Mouse (Mus musculus): ENCODE measurements around the gene Lif. TPM values are rescaled to one million over a fixed set of nuclear protein-coding genes. Genes with fewer than 3 reads are reported as not detected.

The Lif gene
- under 1 TPM; 0.47 to 0.77 TPM for total RNA-seq (2021)
- long read RNA-seq, experiment 1, partial matches to known transcripts: 0 of 1 reads
- long read RNA-seq, experiment 1, other reads (novel, unspliced or antisense): 1 of 1 reads
- long read RNA-seq, experiment 2, partial matches to known transcripts: 0 of 3 reads
- long read RNA-seq, experiment 2, other reads (novel, unspliced or antisense): 2 of 3 reads

DNA sequence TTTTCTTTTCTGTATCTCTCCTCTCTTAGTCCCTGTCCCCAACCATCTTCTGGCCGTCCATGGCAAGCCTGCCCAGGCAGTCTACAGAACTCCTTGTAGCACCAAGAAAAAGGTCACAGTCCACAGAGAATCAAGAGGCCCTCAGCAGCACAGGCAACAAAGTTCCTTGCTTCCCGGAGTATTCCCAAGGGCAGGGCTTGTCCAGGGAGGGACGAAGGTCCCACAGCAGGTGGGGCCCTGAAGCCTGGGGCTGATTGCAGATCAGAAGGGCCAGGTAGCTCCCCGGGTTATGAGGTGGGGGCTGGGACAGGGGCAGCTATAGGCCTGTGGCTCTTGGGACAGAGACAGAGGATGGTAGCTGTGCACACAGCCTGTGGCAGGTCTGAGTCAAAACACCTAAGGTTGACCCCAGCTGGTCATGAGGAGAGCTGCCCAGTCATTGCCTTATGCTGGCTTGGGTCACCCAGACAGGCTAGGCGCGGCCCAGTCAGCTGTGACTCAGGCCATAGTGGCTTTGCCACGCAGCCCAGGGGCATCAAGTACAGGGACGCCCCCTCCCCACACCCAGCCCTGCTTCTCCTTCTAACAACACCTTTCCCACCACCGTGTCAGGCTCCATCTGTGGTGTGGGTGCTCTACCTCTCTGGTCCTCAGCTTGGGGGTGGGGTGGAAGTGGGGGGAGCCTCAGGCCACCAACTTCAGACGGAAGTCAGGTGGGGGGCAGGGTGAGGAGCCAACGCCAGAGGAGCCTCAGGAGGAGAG, at the start of gene Lif:
Gene Lif, plus strand, starts transcription at position 712 of the 762 bp plus-strand sequence.
- DNase-seq: peak; percentile 5

GRCm38 (mm10) chr11:4207655-4208054, 49.7 kb upstream of the Lif start:
- no peak for DNase-seq

DNA sequence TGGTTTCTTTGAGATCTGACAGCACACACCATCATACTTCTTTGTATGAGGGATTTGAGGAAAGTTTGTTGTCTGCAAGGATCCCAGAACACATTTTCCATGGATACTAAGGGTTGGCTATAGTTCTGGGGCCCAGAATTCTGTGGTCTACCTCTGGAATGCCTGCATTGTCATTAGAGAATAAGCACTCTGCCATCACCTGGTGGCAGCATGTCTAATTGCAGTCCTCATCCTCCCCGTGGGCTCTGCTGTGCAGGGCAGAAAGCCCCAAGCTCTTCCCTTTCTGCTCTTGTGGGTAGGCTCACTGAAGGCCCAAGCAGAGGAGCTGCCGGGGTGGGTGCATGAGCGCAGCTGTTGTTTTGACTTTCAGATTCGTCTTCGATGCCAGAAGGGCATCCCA, 47.8 kb upstream of the Lif start:
- no peak for DNase-seq

- DNase-seq: no peak
Observed at GRCm38 (mm10) chr11:4210786-4211185, 46.6 kb upstream of the Lif start.

- DNase-seq: no peak
Observed at GRCm38 (mm10) chr11:4213107-4213506, 44.2 kb upstream of the Lif start.

DNA sequence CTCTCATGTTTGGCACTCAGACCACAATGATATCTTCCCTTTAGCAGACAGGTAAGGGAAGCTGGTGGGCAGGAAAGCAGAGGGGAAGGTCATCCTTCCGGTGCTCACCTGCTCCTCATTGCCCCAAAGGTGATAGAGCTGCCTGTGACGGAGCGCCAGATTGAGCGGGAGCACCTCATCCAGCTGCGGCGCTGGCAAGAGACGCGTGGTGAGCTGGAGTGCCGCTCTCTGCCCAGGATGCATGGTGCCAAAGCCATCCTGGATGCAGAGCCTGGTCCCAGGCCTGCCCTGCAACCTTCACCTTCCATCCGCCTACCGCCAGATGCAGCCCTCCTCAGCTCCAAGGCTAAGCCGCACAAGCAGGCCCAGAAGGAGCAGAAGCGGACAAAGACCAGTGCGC, 42.8 kb upstream of the Lif start:
- DNase-seq: no peak

DNA sequence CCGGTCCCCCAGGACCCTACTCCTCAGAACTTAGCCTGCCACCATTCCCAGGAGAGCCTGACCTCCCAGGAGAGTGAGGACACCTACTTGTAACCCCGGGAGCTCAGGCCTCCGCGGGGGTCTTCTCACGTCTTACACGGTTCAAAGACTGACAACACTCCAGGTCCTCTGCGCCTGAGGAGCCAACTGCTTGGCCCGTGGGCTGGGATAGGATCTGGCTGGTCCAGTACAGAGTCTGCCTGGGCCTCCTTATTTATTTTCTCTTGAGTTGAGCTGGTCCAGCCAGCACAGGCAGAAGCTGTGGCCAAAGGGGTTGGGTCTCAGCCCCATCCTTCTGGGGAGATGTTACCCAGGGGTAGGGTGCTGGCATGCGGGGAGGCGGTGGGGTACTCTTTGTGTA, 42.3 kb upstream of the Lif start:
- no peak for DNase-seq

DNA sequence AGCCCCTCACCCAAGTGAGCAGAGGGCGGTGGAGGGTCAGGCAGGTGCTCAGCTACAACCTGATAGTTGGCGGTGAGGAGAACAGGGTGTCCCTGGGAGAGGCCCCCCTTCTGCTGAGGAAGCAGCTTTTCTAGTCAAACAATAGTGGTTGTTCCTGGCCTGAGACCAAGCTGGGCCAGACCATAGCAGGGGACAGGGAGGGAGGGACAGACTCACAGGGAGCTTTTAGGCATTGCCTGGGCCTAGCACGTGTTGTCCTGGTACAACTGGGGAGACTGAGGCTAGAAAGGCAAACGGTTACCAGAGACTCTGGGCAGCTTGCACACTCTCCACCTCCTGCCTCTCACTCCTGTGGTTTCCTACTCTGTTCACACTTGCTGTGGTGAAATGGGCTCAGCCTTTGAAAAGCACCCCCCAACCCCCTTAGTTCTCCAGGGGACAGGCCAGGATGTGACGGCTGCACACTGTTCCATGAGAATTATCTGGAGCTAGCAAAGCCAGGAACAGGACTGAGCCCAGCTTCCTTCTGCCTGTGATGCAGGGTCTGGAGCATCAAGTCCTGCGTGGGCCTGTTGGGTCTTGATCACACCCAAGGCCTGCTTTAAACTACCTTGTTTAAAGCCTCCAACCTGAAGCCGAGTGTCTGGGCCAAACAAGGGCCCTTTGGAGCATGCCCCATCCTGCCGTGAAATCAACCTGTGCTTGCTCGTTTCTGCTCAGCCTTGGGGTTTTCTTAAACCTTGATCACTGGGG, 40.9 kb upstream of the Lif start:
- DNase-seq: no peak

DNA sequence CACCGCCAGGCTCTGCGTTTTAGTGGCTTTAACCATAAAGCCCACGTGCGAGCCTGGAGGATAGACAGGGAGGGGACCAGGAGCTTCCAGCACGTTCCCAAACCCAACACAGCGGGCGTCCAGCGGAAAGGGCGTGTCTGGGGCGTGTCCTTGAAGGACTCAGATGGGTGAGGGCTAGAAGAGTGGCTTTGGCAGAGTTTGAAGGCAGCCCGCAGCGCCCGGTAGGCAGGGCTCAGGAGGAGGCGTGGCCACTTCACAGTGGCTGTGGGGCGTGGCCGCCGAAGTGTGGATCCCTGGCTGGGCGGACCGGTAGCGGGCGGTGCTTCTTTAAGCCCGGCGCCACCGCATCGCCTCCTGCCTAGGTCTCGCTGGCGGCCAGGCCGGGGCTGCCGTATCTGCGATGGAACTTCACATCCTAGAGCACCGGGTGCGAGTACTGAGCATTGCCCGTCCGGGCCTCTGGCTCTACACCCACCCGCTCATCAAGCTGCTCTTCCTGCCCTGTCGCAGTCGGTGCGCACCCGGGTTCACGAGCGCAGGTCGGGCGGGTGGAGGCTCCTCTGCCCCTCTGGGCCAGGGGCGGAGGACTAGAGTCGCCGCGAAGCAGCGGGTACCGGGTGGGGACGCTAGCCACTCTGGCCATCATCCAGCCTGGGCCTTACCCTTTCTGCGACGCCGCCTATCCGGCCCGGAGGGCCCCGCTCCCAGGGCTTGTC, 39.3 kb upstream of the Lif start, which contains the start of gene Castor1:
Gene Castor1, plus strand, starts transcription at position 312 of the 716 bp plus-strand sequence.
- peak; percentile 77 for DNase-seq

- no peak for DNase-seq
Observed at GRCm38 (mm10) chr11:4218637-4219036, 38.7 kb upstream of the Lif start.

DNA sequence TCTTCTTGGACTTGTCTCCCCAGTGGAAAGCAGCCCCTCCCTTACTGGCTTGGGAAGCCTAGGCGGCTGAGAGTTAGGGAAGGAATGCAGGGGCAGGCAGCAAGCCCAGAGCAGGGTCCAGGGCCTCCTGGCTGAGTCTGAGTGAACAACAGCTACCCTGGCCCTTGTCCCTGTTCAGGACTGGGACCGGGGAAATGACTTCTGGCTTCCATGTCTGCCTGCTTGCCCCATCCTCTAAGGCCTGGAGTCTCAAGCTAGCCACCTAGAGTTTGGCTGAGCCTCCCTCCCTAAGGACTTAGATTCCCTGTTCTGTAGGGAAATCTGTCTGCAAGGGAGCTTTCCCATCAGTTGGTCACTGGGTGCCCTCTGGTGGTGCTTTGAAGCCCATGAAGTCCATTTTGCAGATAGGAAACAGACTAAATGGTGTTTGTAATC, 38.0 kb upstream of the Lif start:
- DNase-seq: peak; percentile 63

DNA sequence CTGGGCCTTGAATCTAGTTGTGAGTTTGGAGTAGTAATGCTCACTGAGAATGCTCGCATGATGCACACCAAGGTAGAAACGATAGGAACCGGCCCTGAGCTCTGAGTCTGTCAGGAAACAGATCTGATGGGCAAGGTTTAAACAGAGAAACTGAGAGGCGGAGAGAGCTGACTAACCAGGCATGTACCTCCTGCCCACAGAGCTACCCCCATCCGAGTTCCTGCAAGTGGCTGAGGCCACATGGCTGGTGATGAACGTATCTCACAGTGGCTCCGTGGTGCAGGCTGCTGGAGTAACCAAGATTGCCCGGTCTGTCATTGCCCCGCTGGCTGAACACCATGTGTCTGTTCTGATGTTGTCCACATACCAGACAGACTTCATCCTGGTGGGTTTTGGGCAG, 37.4 kb upstream of the Lif start:
- no peak for DNase-seq

DNA sequence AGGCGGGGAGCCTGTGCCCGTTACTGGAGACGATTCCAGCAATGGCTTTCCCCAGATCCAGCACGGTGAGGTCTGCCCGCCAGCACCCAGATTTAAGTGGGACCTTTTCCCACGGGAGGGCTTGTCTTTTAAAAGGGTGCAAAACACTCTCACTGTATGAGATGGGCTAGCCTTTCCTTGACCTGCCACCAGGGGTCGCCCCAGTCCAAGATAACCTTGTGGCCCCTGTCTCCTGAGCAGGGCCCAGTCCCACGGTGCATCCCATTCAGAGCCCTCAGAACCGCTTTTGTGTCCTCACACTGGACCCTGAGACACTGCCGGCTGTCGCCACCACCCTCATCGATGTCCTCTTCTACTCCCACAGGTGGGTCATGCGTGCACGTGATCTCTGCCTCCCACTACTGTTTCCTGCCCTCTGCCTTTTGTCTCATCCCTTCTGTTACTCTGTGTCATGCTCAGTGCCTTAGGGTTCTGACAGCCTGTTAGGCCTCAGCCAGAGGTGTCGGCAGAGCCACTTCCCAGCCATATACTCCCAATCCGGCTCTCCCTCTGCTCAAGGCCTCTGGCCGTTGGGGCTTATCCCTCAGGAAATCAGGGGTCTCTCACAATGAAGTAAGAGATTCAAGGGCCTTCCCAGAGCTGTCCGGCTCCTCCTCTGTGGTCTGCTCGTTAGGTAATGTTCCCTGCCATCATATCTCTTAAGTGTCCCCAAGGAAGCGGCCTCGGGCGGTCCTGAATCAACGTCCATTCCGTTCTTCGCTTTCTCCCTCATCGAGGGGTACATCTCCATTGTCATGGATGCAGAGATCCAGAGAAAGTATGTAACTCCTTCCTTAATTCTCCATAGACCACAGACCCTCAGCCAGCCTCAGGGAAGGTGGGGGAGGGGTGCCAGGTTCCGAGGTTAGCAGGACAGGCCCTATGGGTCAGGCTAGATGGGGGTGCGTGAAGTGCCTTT, 36.6 kb upstream of the Lif start:
- peak; percentile 91 for DNase-seq

DNA sequence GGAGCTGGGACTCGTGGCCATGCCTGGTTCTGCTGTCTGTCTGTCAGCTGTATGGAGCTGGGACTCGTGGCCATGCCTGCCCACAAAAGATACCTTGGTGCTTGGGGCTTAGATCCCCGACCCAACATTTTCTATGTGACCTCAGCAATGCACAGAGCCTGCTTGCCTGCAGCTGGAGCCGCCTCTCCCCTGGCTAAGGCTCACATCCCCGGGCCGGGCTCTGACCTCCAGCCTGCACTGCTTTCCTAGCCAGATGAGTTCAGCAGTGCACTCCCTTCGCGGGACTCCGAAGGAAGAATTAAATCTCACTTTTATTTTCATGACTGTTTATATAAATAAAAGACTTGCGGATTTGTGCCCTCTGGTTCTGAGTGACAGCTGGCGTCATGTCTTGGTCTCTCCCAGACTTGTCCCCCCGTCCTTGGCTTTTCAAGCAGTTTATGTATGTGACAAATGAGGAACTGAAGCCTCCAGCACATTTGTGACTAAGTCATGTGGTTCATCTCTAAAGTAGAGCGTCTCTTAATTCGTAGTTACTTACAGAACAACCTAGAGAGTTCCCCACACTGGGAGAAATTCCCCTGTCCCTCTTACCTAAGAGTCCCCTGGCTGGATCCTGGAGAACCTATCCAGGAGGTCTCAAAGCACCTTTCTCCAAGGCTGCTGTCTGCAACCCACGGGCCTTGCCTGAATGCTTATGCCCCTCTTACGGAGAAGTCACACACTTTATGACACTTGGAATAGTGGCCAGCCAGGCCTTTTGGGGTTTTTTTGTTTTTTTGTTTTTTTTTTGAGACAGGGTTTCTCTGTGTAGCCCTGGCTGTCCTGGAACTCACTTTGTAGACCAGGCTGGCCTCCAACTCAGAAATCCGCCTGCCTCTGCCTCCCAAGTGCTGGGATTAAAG, 35.1 kb upstream of the Lif start:
- DNase-seq: no peak

DNA sequence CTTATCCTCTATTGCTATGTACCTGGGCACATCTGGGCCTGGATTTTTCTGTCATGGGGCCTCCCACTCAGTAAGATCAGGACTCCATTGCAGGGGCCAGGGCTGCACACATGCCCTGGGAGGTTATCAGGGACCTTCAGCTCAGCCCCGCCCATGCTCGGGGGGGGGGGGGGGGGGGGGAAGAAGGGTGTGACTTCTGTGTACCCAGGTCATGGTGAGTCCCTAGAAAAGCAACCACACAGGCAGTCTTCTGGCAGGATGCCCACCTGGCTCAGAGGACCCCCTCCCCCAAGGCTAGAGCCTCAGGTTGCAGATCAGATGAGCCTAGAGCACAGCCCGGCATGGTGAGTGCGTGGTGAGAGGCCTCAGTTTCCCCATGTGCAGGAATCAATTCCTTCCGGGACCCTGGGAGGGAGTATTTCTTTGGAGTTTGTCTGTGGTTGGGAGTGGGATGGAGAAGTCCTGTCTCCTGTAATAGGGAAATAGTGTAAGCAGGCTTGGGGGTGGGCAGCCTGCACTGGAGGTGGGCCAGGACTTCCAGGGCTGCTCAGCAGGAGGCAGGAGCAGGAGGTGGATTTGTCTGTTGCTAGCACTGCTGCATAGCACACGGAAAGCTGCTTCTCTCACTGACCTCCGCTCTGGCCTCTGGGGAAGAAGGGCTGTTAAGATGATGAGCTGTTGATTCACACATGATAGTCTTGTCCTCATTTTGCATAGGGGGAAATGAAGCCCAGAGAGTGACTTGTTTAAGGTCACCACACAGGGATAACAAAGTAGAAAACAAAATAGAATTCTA, 33.8 kb upstream of the Lif start:
- DNase-seq: no peak

DNA sequence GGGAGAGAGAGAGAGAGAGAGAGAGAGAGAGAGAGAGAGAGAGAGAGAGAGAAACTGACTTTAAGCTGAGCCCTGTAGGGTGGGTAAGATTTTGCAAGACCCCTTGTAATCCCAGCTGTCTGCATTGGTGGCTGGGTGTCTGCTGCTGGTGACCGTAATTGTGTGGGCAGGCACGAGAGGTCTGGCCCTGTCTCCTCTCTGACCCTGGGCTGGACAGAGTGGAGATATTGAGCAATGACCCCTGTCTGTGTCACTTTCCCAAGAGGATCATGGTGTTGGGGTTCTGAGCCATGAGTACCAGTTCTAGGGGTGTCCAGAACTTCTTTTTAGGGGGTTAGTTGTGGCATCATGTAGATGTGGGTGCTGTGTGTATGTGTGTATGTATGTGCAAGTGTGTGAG, 33.1 kb upstream of the Lif start:
- no peak for DNase-seq

DNA sequence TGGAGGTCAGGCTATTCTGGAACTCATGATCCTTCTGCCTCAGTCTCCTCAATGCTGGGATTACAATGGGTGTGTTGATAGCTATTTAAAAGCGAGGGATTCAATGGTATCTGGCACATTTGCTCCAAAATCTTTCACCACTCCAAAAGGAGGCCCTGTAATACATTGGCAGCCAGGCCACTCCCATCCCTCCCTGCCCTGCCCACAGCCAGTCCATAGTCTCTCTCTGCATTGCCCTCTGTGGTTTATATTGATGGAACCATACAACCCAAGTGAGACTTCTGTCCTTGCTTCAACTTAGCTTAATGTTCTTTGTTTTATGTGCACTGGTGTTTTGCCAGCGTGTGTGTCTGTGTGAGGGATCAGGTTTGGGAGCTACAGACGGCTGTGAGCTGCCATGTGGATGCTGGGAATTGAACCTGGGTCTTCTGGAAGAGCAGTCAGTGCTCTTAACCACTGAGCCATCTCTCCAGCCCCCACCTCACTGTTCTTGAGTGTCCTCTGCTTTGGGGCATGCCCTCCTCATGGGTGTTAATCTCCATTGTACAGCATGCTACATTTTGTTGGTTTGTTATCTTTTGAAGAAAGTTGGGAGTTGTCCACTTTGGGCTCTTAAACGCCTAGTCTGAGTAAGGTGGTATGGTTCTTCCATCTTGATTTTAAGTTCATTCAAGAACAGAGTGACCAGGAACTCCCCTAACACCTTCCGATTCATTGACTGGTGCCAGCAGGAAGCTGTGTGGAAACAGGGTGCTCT, 30.6 kb upstream of the Lif start:
- no peak for DNase-seq

GRCm38 (mm10) chr11:4228463-4228862, 28.9 kb upstream of the Lif start:
- peak; percentile 72 for DNase-seq

- no peak for DNase-seq
Observed at GRCm38 (mm10) chr11:4229841-4230240, 27.5 kb upstream of the Lif start.

All from gastrocnemius, postnatal 10 days (tissue).